Comparison of ENCODE assay signal across 29 mouse cellular contexts in genomic region chr16:52302790-52303531, GRCm38 (mm10).
A peak's percentile ranks its signal among the peaks of the same experiment; 100 is the strongest.
DNase-seq lines count a peak whose midpoint lies in the region; ATAC-seq lines count a peak whose summit lies in the region.
"Had no signal": no experiment of that assay in that cellular context is flagged by ENCODE, and none has a peak within 500 bp of the region (broad histone marks: within the 10 kb centered on the region; RNA-seq: fewer than 3 reads in every experiment).

No protein-coding gene starts in this region.

- H3K9me3 ChIP-seq in forebrain, embryonic 13.5 days (replicated peaks) = no peaks in the 10 kb centered on the region
- no peaks in the 10 kb centered on the region for H3K9me3 ChIP-seq in forebrain, embryonic 12.5 days
- H3K9me3 ChIP-seq in hindbrain, embryonic 16.5 days (ENCODE audit: control insufficient read depth, low read length) = no peaks in the 10 kb centered on the region
- H3K9me3 ChIP-seq in hindbrain, embryonic 13.5 days = no peaks in the 10 kb centered on the region
- no peaks in the 10 kb centered on the region for H3K9me3 ChIP-seq in neural tube, embryonic 14.5 days (ENCODE audit: control insufficient read depth, low read length)
- H3K9me3 ChIP-seq in liver, embryonic 11.5 days (ENCODE audit: control insufficient read depth, low read length) = no peaks in the 10 kb centered on the region
- H3K9me3 ChIP-seq: embryonic facial prominence, embryonic 10.5 days; embryonic facial prominence, embryonic 15.5 days; kidney, embryonic 15.5 days; limb, embryonic 12.5 days; lung, embryonic 15.5 days; neural tube, embryonic 15.5 days; stomach, embryonic 15.5 days had no signal

- no peak overlapping the region for H3K4me3 ChIP-seq in forebrain, embryonic 13.5 days
- H3K4me3 ChIP-seq in forebrain, embryonic 12.5 days (replicated peaks) = no peak overlapping the region
- no peak overlapping the region for H3K4me3 ChIP-seq in hindbrain, embryonic 16.5 days (ENCODE audit: low read length)
- no peak overlapping the region for H3K4me3 ChIP-seq in hindbrain, embryonic 13.5 days
- no peak overlapping the region for H3K4me3 ChIP-seq in neural tube, embryonic 14.5 days (ENCODE audit: low read depth, low read length)
- H3K4me3 ChIP-seq in liver, embryonic 11.5 days (ENCODE audit: low read depth, low read length) = no peak overlapping the region
- H3K4me3 ChIP-seq: embryonic facial prominence, embryonic 10.5 days; embryonic facial prominence, embryonic 15.5 days; gastrocnemius, adult 2 months; kidney, embryonic 15.5 days; limb, embryonic 12.5 days; lung, embryonic 15.5 days; neural tube, embryonic 15.5 days; stomach, embryonic 15.5 days had no signal

- no peak overlapping the region for H3K4me2 ChIP-seq in forebrain, embryonic 13.5 days
- no peak overlapping the region for H3K4me2 ChIP-seq in forebrain, embryonic 12.5 days
- no peak overlapping the region for H3K4me2 ChIP-seq in hindbrain, embryonic 16.5 days (ENCODE audit: low read length)
- H3K4me2 ChIP-seq in hindbrain, embryonic 13.5 days = no peak overlapping the region
- H3K4me2 ChIP-seq in neural tube, embryonic 14.5 days (ENCODE audit: low read depth, low read length) = no peak overlapping the region
- H3K4me2 ChIP-seq in liver, embryonic 11.5 days = no peak overlapping the region
- H3K4me2 ChIP-seq: embryonic facial prominence, embryonic 15.5 days; heart, embryonic 11.5 days; kidney, embryonic 15.5 days; limb, embryonic 12.5 days; lung, embryonic 15.5 days; neural tube, embryonic 15.5 days; stomach, embryonic 15.5 days had no signal

- no peak overlapping the region for H3K9ac ChIP-seq in forebrain, embryonic 13.5 days
- no peak overlapping the region for H3K9ac ChIP-seq in forebrain, embryonic 12.5 days
- no peak overlapping the region for H3K9ac ChIP-seq in hindbrain, embryonic 16.5 days (ENCODE audit: low read depth, low read length)
- H3K9ac ChIP-seq in hindbrain, embryonic 13.5 days = no peak overlapping the region
- no peak overlapping the region for H3K9ac ChIP-seq in neural tube, embryonic 14.5 days (replicated peaks; ENCODE audit: low read depth, low read length)
- no peak overlapping the region for H3K9ac ChIP-seq in liver, embryonic 11.5 days (ENCODE audit: low read depth, low read length)
- H3K9ac ChIP-seq: embryonic facial prominence, embryonic 15.5 days; kidney, embryonic 15.5 days; limb, embryonic 12.5 days; lung, embryonic 15.5 days; neural tube, embryonic 15.5 days; stomach, embryonic 15.5 days had no signal

- 74% methylated on average over 9 of the region's 9 CpGs for WGBS in forebrain, embryonic 13.5 days
- WGBS in forebrain, embryonic 12.5 days = 90% methylated on average over 9 of the region's 9 CpGs
- WGBS in hindbrain, embryonic 16.5 days = 65% methylated on average over 9 of the region's 9 CpGs
- WGBS in hindbrain, embryonic 13.5 days = 78% methylated on average over 9 of the region's 9 CpGs
- 48% methylated on average over 9 of the region's 9 CpGs for WGBS in neural tube, embryonic 14.5 days
- 83% methylated on average over 9 of the region's 9 CpGs for WGBS in liver, embryonic 11.5 days

- no peaks in the 10 kb centered on the region for H3K27me3 ChIP-seq in forebrain, embryonic 13.5 days
- no peaks in the 10 kb centered on the region for H3K27me3 ChIP-seq in forebrain, embryonic 12.5 days
- no peaks in the 10 kb centered on the region for H3K27me3 ChIP-seq in hindbrain, embryonic 16.5 days (replicated peaks; ENCODE audit: control insufficient read depth, insufficient read depth, low read length)
- no peaks in the 10 kb centered on the region for H3K27me3 ChIP-seq in hindbrain, embryonic 13.5 days
- no peaks in the 10 kb centered on the region for H3K27me3 ChIP-seq in neural tube, embryonic 14.5 days (ENCODE audit: control insufficient read depth, insufficient read depth, low read length)
- no peaks in the 10 kb centered on the region for H3K27me3 ChIP-seq in liver, embryonic 11.5 days (replicated peaks; ENCODE audit: control insufficient read depth, insufficient read depth, low read length)
- H3K27me3 ChIP-seq: embryonic facial prominence, embryonic 15.5 days; kidney, embryonic 15.5 days; limb, embryonic 12.5 days; lung, embryonic 15.5 days; neural tube, embryonic 15.5 days; Patski; stomach, embryonic 15.5 days had no signal

- no peak overlapping the region for H3K27ac ChIP-seq in forebrain, embryonic 13.5 days
- H3K27ac ChIP-seq in forebrain, embryonic 12.5 days = no peak overlapping the region
- H3K27ac ChIP-seq in hindbrain, embryonic 16.5 days (ENCODE audit: low read depth, low read length) = no peak overlapping the region
- no peak overlapping the region for H3K27ac ChIP-seq in hindbrain, embryonic 13.5 days
- no peak overlapping the region for H3K27ac ChIP-seq in neural tube, embryonic 14.5 days (ENCODE audit: low read depth, low read length)
- no peak overlapping the region for H3K27ac ChIP-seq in liver, embryonic 11.5 days (ENCODE audit: low read depth, low read length)
- H3K27ac ChIP-seq: embryonic facial prominence, embryonic 10.5 days; embryonic facial prominence, embryonic 15.5 days; gastrocnemius, adult 2 months; kidney, embryonic 15.5 days; limb, embryonic 12.5 days; lung, embryonic 15.5 days; neural tube, embryonic 15.5 days; stomach, embryonic 15.5 days had no signal

- no peaks in the 10 kb centered on the region for H3K36me3 ChIP-seq in forebrain, embryonic 13.5 days (ENCODE audit: poor library complexity, severe bottlenecking)
- no peaks in the 10 kb centered on the region for H3K36me3 ChIP-seq in forebrain, embryonic 12.5 days (replicated peaks)
- H3K36me3 ChIP-seq in hindbrain, embryonic 16.5 days (ENCODE audit: control insufficient read depth, insufficient read depth, low read length) = 0 out of 2 replicates have a peak, but pooled peaks cover 3% of the 10 kb centered on the region
- no peaks in the 10 kb centered on the region for H3K36me3 ChIP-seq in hindbrain, embryonic 13.5 days
- H3K36me3 ChIP-seq in neural tube, embryonic 14.5 days (ENCODE audit: control insufficient read depth, insufficient read depth, low read length) = no peaks in the 10 kb centered on the region
- H3K36me3 ChIP-seq in liver, embryonic 11.5 days (ENCODE audit: control insufficient read depth, insufficient read depth, low read length) = no peaks in the 10 kb centered on the region; the same call in 1 of the 2 replicates
- H3K36me3 ChIP-seq: embryonic facial prominence, embryonic 10.5 days; embryonic facial prominence, embryonic 15.5 days; lung, embryonic 15.5 days; neural tube, embryonic 15.5 days; stomach, embryonic 15.5 days had no signal

- peak; percentile 77 for ATAC-seq in forebrain, embryonic 13.5 days
- no peak for ATAC-seq in forebrain, embryonic 12.5 days (ENCODE audit: low FRiP score)
- ATAC-seq in hindbrain, embryonic 16.5 days = peak; percentile 60; the same call in 1 of the 2 replicates
- ATAC-seq in hindbrain, embryonic 13.5 days (ENCODE audit: low FRiP score) = no peak
- ATAC-seq in neural tube, embryonic 14.5 days (ENCODE audit: low read depth) = peak; percentile 51; the same call in 1 of the 2 replicates
- no peak for ATAC-seq in liver, embryonic 11.5 days (replicated peaks; ENCODE audit: low FRiP score)
- ATAC-seq: inflammation-experienced regulatory T-cells, adult 6 months; Patski had no signal

- peaks cover 5% of the 10 kb centered on the region; the same call in 1 of the 2 replicates for H3K4me1 ChIP-seq in forebrain, embryonic 13.5 days
- H3K4me1 ChIP-seq in forebrain, embryonic 12.5 days = no peaks in the 10 kb centered on the region
- no peaks in the 10 kb centered on the region for H3K4me1 ChIP-seq in hindbrain, embryonic 16.5 days (ENCODE audit: control insufficient read depth, insufficient read depth, low read depth, low read length)
- H3K4me1 ChIP-seq in hindbrain, embryonic 13.5 days (replicated peaks) = no peaks in the 10 kb centered on the region
- H3K4me1 ChIP-seq in neural tube, embryonic 14.5 days (ENCODE audit: control insufficient read depth, insufficient read depth, low read length) = no peaks in the 10 kb centered on the region
- H3K4me1 ChIP-seq in liver, embryonic 11.5 days (replicated peaks; ENCODE audit: control insufficient read depth, insufficient read depth, low read length) = no peaks in the 10 kb centered on the region
- H3K4me1 ChIP-seq: embryonic facial prominence, embryonic 10.5 days; embryonic facial prominence, embryonic 15.5 days; kidney, embryonic 15.5 days; limb, embryonic 12.5 days; lung, embryonic 15.5 days; stomach, embryonic 15.5 days had no signal

- no peak for DNase-seq in neural tube, embryonic 10.5 days (ENCODE audit: extremely low spot score, low spot score)
- DNase-seq in liver, embryonic 11.5 days (ENCODE audit: low spot score) = no peak
- no peak for DNase-seq in cerebellum, adult 8-10 months
- DNase-seq: adrenal gland, postnatal 10 days; cerebellum, adult 11-12 months; cerebellum, postnatal 10 days; gastrocnemius, adult 2 months; gastrocnemius, postnatal 36 days; heart, adult 18-20 months; heart, postnatal 36 days; kidney, adult 18-20 months; kidney, postnatal 25 days; right cerebral cortex, postnatal 25 days; thymus, postnatal 14 days had no signal

Comparison
In these comparisons a context has a peak if more than half of its experiments do, and no peak if none do; other contexts are left out.
1. ATAC-seq: peak in forebrain, embryonic 13.5 days (single experiment), hindbrain, embryonic 16.5 days (single experiment) and neural tube, embryonic 14.5 days (single experiment); none in forebrain, embryonic 12.5 days (single experiment), hindbrain, embryonic 13.5 days (single experiment) and liver, embryonic 11.5 days (single experiment).